Mouse (Mus musculus): Measurements from ENCODE around the gene Aknad1.

Gene Aknad1

GRCm38 (mm10) chr3:108751691-108752090 lies 12.2 kb downstream of the Aknad1 start:
- no peak for DNase-seq (ENCODE audit: low spot score)

- DNase-seq (ENCODE audit: low spot score): no peak
Observed at GRCm38 (mm10) chr3:108754541-108754940, 15.1 kb downstream of the Aknad1 start.

GRCm38 (mm10) chr3:108755542-108755941 lies 16.1 kb downstream of the Aknad1 start:
- no peak for DNase-seq (ENCODE audit: low spot score)

- no peak for DNase-seq (ENCODE audit: low spot score)
Observed at GRCm38 (mm10) chr3:108756131-108756530, 16.7 kb downstream of the Aknad1 start.

- DNase-seq (ENCODE audit: low spot score): no peak
Observed at GRCm38 (mm10) chr3:108757570-108757969, 18.1 kb downstream of the Aknad1 start.

- no peak for DNase-seq (ENCODE audit: low spot score)
Observed at GRCm38 (mm10) chr3:108759566-108760420, 20.3 kb downstream of the Aknad1 start.

- no peak for DNase-seq (ENCODE audit: low spot score)
Observed at GRCm38 (mm10) chr3:108762597-108763111, 23.2 kb downstream of the Aknad1 start.

- no peak for DNase-seq (ENCODE audit: low spot score)
Observed at GRCm38 (mm10) chr3:108763691-108764090, 24.2 kb downstream of the Aknad1 start.

GRCm38 (mm10) chr3:108764976-108765375 lies 25.5 kb downstream of the Aknad1 start:
- DNase-seq (ENCODE audit: low spot score): no peak

GRCm38 (mm10) chr3:108765476-108765875 lies 26.0 kb downstream of the Aknad1 start:
- no peak for DNase-seq (ENCODE audit: low spot score)

- DNase-seq (ENCODE audit: low spot score): no peak
Observed at GRCm38 (mm10) chr3:108766943-108767342, 27.5 kb downstream of the Aknad1 start.

- no peak for DNase-seq (ENCODE audit: low spot score)
Observed at GRCm38 (mm10) chr3:108767416-108767815, 28.0 kb downstream of the Aknad1 start.

- no peak for DNase-seq (ENCODE audit: low spot score)
Observed at GRCm38 (mm10) chr3:108769547-108769946, 30.1 kb downstream of the Aknad1 start.

GRCm38 (mm10) chr3:108770725-108771368 lies 31.4 kb downstream of the Aknad1 start:
- DNase-seq (ENCODE audit: low spot score): peak; percentile 26

- DNase-seq (ENCODE audit: low spot score): no peak
Observed at GRCm38 (mm10) chr3:108772211-108772610, 32.8 kb downstream of the Aknad1 start.

- no peak for DNase-seq (ENCODE audit: low spot score)
Observed at GRCm38 (mm10) chr3:108772811-108773210, 33.4 kb downstream of the Aknad1 start.

GRCm38 (mm10) chr3:108778761-108779540 lies 39.5 kb downstream of the Aknad1 start:
- DNase-seq (ENCODE audit: low spot score): no peak

GRCm38 (mm10) chr3:108781238-108781883 lies 41.9 kb downstream of the Aknad1 start:
- DNase-seq (ENCODE audit: low spot score): peak; percentile 40

GRCm38 (mm10) chr3:108781884-108782270 lies 42.4 kb downstream of the Aknad1 start:
- DNase-seq (ENCODE audit: low spot score): no peak

GRCm38 (mm10) chr3:108782364-108782895 lies 43.0 kb downstream of the Aknad1 start:
- DNase-seq (ENCODE audit: low spot score): no peak

GRCm38 (mm10) chr3:108786520-108786919 lies 47.1 kb downstream of the Aknad1 start:
- DNase-seq (ENCODE audit: low spot score): no peak
